Mouse (Mus musculus): ENCODE measurements around the gene Clstn2.

Gene Clstn2

DNA sequence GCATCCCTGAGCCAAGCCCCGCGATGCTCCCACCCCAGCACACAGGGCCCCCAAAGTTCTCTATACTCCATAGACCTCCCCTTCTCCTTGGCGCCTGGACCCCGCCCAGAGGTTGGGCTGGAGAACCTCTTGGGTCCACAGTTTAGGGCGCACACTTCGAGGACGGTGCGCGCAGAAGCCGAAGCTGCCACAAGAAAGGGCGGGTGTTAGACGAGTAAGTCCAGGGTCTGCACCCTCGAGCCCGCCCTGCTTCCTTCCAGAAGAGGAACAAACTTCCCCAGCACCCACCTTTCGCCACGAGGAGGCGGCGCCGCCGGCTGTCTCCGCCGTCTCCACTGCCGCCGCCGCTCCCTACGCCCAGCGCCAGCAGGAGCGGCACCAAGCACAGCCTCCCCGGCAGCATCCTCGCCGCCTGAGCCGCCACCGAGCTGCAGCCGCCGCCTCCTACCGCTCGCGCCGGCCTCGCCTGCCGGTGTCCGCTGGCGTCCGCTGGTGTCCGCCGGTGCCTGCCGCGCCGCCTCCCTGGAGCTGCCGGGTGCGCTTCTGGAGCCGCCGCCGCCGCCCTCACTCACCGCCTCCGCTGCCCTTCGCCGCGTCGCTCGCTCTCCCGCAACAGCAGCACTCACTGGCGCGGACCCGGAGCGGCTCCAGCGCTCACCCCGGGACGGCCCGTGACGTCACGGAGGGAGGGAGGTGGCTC, at the start of gene Clstn2:
Clstn2 (minus strand) TSS at position 609 of the 700 bp plus-strand sequence.
- peak; percentile 8 for DNase-seq (ENCODE audit: low spot score)

DNA sequence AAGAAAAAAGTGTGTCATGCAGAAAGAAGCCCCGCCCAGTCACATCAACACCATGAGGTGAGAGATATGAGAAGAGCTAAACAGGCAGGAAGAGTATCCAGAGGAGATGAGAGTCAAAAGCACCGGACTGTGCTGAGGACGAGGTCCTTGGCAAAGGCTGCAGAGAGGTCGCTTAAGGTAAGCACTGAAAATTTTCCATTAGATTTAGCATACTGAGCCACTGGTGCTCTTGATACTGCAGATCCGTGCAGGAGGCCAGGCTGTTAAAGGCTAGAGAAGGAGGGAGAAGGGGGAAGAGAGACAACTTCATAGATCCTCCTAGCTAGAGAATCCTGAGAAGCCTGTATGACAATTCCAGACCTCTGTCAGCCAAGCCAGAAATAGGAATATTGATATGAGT, 34.8 kb upstream of the Clstn2 start:
- DNase-seq (ENCODE audit: low spot score): no peak

DNA sequence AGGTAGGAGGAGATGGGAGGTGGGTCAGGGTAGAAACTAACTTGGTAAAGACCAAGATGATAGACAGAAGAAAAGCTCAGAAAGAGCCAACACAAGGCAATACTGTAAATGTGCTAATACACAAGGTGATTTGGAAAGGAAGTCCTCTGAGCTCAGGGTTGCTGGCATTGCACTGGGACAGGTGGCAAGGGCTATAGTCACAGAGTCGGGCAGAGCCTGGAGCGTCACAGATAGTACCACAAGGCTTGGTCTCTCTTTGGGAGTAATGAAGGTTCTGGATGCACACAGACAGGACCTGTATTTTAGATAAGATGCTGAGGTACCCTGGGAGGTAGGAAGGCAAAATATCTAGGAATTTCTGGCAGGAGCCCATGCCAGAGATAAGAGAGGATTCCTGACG, 28.7 kb upstream of the Clstn2 start:
- DNase-seq (ENCODE audit: low spot score): no peak

DNA sequence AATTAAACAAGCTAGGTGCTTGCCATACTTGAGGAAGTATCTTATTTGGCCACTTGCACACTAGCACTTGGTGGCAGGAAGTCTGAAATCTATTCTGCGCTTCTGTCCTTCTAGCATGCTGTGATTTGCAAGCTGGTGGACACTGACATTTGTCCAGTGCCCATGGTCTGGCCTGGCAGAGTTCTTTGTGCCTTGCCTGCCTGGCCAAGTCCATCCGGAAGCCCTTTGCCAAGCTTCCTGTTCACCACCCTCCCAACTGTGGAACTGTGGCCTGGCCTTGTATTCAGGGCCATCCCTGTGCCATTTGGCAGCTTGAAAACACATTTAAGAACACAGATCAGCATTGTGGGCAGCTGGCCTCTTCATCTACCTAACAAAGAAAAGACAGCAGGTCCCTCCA, 24.3 kb upstream of the Clstn2 start:
- DNase-seq (ENCODE audit: low spot score): no peak

DNA sequence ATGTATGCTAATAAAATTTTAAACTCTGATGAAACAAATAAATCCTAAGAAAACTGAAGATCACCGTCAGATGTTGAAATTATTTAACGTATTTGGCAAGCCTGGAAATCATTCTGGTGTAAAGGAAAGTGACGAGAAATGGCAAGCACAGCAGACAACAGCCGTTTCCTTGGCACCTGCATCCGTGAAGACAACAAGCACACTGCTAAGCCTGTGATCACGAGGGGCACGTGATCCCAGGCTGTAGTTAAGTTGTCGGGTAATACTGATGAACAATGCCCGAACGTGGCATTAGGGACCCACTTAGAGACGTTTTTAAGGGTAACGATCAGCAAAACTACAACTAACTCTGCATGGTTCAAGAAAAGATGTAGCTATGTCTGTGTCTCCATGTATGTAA, 18.4 kb upstream of the Clstn2 start:
- DNase-seq (ENCODE audit: low spot score): no peak

DNA sequence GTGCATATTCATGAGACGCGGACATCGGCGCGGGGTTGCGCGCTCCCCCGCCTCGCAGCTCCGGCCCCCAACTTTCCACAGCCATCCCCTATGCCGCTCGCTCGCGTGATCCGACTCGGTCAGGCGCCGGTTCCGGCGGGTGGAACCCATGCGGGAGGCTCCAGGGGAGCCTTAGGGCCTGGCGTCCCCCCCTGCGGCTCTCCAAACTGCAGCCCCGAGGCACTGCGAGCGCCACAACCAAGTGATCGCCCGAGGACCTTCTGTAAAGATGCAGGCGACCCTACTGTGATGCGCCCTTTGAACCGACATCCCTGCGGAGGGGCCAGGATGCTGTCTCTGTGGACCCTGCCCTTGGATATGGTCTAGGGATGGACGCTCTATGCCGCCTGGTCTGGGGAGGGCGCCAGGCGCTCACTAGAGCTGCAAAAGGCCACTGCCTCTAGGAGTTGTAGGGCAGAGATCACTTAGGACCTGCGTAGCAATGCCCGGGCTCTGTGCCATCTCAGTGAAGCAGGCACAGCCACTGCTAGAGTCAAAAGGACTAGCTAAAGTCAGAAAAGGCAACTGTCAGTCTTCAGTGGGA, 383 bp upstream of the Clstn2 start:
- DNase-seq (ENCODE audit: low spot score): no peak

DNA sequence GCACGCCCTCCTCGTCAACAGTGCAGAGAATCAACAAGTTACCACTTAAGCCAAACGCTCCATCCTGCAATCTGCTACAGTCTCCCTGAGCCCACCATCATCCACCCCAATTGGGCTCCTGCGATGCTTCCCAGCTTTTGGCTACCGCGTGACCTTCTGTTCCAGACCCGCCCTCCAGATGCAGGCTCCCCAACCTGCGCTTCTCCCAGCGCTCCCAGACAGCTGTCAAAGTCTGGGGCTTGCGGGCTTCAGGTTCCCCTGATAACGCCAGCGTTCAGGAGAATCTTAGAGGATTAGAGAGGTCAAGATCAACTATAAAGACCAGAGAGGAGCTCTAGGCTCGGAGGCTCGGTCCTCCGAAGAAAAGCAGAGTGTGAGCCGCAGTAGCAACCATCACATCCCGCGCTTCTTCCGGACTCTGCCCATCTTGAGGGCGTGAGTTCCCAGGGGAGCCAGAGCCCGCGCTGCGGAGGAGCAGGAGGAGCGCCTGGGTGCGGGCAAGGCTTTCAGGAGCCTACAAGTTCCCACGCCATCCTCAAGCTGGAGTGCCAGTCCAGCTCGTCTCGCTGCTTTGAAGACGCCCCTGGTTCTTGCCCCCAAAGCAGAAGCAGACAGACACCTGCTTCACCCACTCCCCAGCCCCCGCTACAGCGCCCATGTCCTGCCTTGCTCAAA, 946 bp downstream of the Clstn2 start:
- no peak for DNase-seq (ENCODE audit: low spot score)

DNA sequence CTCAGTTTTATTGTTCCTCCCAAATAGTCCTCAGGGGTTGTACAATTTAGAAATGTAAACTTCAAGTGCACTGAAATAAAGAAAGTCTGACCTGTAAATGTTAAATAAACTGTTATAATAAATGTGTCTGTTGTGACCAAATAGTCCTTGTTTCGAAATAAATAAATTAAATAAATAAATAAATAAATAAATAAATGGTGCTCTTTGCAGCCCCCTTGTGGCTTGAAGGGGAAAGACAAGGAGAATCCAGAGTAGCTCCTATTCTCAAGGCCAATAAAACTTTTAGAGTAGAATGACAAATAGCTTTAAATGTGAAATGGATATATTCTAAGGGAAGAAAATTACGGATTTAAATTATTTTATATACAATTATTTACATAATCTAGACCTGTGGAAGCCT, 2.3 kb downstream of the Clstn2 start:
- no peak for DNase-seq (ENCODE audit: low spot score)

DNA sequence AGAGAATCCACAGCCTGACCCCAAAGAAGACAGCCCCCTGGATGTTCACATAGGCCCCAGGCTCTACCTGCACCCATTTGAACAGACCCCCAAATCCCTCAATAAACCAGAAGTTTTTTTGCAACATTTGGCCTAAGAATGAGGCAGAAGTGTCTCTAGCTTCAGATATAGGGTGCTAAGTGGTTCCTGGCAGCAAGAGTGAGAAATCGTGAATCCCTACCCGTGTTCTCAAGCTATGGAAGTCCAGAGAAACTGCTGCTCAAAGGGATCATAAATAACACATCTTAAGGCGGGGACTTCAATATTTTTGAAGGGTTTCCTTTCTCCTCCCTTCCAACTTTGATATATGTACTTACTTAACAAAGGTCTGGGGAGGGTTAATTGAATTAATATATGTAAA, 7.4 kb downstream of the Clstn2 start:
- DNase-seq (ENCODE audit: low spot score): no peak

DNA sequence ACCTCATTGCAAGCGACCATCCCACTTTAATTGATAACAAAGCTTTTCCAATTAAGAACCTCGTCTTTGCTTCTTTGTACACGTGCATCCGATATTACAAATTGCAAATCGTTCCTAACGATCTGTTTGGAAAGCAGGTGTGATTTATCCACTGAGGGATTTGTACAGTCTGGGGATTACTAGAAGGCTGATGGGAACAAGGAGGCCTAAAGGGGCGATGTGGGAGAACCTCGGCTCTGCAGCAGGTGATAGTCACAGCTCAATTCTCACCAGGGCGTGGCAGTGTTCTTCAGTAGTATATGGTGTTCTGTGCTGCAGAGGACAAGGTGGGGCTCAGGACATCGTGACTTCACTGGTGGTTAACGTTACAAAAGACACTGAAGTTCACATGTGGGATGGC, 9.9 kb downstream of the Clstn2 start:
- no peak for DNase-seq (ENCODE audit: low spot score)

DNA sequence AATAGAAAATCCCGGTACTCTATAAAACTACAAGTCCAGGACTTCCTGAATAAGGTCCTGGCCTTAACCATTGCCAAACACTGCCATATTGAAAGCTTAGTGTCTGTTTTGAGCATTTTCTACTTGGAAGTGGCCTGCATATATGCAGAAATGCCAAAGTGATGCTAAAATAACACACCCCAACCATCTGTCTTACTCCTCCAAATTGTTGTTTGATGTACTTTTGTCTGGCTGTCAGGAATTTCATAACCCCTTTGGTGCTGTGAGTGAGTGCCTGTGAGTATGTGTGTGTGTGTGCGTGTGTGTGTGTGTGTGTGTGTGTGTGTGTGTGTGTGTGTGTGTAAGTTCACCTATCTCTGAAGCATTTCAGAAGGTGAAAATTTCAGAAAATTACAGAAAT, 13.1 kb downstream of the Clstn2 start:
- DNase-seq (ENCODE audit: low spot score): no peak

DNA sequence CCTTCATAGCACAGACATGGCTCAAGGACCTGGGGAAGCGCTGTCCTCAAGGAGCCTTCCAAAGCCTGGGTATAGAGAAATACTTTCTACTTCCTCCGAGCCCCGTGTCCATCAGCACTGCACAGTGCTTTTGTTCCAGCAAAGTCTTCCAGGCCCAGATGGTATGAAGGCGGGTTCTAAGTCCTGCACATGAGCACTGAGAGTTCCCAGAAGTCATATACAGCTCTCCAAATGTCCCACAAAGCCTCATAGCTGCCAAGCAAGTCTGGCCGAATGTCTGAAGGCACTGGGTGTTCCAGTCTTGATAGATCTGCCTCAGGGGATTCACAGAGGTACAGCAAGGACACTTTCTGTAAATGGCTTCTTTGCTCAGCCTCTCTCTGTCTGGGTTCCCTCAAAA, 14.3 kb downstream of the Clstn2 start:
- DNase-seq (ENCODE audit: low spot score): no peak

DNA sequence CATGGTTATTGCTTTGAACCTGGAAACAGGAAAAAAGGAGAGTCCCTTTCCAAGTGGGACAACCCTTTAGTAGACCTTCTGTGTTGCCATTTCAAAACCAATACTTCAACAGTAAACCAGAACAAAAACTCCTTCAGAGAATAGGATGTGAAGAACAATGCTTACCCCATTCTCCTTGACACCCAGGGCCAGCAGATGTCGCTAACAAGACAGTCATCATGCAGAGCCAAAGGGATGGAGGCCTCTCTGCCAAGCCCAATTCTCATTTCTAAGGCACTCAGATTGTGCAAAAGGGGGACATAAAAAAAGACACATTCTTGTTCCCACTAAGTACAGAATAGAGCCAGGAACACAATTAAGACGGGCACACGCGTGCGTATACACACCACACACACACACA, 16.4 kb downstream of the Clstn2 start:
- no peak for DNase-seq (ENCODE audit: low spot score)

DNA sequence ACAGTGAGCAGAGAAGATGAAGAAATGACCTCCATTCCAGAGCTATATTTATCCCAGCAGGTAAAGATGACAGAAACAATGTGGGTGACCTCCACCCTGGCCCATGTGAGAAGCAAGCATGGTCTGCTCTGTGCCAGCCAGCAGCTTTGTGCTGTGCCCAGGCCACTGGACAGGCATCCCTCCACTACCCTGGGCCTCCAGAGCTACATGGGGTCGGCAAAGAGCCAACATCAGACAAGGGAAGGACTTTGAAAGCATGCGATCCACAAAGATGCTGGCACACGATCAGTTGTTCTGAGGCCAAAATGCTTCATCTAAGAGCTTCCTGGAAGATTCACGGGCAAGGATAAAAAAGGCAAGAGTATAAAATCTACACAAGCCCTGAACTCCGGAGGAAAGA, 36.6 kb downstream of the Clstn2 start:
- no peak for DNase-seq (ENCODE audit: low spot score)

DNA sequence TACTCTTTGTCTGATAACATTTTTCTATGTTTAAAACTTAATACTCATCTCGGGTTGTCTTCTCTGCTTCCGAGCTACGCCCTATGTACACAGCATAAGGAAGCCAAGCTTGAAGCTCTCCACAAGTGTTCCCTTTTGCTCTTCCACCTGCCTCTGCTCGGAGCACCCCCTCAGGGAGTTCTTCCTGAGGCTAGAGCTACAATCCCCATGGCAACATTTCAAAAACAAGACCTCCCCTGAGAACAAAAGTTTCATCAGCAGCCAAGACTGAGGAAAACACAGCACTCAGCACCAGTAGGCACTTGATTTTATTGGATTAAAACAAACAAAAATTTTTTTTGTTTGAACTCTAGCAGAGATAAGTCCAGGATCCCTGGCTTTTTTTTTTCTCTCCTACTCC, 37.3 kb downstream of the Clstn2 start:
- no peak for DNase-seq (ENCODE audit: low spot score)

DNA sequence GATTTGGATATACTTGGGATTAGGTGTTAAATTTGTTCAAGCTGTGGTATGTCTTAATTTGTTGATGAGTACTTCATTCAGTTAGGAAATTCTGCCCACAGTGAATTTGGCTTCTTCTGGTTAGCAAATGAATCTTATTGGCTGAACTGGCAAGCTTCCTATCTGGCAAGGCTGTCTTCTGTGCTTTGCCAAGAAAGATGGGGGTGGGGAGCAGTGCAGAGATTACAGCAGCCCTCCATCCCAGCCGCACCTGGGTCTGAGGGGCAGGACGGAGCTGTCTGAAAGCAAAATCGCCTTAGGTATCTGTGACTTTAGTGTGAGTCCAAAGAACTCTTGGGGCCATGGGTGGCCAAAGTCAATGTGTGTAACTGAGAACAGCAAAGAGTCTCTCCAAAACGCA, 40.9 kb downstream of the Clstn2 start:
- DNase-seq (ENCODE audit: low spot score): no peak

DNA sequence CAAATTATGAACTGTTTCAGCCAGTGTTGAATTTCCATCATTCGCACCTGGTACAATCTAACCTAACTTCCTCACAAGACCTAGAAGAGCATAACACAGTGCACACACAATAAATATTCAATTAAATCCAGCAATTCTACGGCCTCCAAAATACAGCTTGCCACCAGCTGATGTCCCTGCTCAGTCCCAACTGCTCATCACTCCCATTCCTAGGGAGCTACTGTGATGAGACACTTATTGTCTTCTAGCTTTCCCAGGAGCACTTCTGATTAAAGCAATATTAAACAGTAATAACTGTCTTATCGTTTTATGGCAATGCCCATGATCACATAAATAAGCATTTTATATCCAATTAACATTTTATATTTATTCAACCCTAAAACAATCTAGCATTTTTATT, 55.6 kb downstream of the Clstn2 start:
- DNase-seq (ENCODE audit: low spot score): no peak

DNA sequence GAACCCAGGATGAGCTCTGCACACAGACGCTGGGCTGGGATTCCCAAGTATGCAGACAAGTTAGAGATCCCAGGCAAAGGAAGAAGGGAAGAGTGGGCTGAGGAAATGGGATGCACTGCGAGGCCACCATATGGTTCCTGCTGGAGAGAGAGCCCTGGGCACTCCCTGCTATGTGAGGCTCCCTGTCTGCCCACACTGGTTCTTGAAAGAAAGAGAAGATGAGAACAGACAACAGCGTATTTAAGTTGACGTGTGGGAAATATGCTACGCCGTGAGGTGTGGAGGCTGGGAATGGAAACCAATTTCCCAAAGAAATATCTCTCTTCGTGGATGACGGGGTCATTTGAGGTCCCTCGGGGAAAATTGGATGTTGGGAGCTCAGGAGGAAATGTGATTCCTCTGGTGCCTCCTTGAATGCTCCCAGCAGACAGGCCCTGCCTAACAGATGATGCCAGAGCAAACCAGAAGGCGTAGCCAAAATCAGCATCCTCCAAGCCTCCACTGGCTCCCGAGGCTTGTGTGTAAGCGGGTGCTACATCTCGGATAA, 58.1 kb downstream of the Clstn2 start:
- DNase-seq (ENCODE audit: low spot score): no peak

DNA sequence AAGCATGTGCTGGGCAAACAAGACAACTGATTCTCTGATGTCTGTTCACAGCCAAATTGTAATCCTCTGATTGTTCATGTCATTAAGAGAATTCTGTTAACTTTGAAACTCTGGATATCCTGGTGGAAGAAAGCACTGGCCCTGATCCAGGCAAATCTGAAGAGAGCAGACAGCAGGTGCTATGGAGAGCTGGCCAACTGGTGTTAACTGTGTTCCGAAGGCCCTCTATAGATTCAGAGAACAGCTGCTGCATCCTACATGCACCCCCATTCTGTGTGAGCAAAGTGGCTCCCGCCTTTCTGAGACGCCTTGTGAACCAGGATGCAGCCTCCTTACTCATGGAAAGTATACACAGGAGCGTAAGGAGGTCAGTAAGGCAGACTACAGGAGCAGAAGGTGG, 66.3 kb downstream of the Clstn2 start:
- no peak for DNase-seq (ENCODE audit: low spot score)

DNA sequence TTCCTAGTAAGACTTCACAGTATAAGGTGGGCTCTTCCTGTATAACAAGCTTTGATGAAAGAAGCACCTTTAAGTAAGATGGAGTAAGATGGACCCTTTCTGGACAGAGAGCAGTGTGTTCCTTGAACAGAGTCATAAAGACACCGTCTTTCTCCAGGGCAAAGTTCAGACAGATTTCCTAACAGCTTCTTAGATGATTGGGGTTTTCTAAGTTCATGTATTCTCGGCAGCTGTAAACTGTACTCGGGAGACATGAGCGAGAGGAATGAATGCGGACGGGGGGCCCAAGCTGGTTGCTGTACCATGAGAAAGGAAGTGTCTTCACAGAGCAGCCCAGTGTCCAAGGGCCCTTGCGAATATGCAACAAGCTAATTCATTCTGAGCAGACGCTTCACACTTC, 75.5 kb downstream of the Clstn2 start:
- no peak for DNase-seq (ENCODE audit: low spot score)

DNA sequence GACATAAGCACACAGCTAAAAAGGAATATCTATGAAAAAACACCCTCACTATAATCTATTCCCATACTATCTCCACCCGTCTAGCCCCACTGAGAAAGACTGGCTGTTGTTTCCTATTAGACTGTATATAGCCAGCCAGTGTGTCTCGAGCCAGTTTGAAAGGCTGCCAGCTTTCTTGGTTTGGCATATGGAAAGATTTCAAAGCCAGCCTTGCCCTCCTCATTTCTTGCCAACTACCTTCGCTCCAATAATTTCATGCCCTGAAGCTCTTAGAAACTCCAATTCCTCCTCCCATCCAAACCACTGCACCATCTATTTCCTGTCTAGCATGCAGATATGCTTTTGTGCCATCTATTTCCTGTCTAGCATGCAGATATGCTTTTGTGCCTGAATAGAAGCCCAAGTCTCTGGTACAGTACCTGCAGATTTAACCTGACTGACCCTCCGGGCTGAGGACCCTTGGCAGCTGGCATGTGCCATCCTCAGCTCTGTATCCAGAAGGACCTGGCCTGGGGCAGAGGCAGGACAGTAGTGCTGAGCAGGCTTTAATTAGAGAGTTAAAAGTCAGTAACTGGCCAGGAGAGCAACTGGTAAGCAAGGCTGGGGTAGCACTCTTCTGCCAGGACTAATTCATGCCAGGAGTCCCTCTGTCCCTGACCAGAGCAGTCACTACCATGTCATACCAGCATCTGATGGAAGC, 76.4 kb downstream of the Clstn2 start:
- no peak for DNase-seq (ENCODE audit: low spot score)

DNA sequence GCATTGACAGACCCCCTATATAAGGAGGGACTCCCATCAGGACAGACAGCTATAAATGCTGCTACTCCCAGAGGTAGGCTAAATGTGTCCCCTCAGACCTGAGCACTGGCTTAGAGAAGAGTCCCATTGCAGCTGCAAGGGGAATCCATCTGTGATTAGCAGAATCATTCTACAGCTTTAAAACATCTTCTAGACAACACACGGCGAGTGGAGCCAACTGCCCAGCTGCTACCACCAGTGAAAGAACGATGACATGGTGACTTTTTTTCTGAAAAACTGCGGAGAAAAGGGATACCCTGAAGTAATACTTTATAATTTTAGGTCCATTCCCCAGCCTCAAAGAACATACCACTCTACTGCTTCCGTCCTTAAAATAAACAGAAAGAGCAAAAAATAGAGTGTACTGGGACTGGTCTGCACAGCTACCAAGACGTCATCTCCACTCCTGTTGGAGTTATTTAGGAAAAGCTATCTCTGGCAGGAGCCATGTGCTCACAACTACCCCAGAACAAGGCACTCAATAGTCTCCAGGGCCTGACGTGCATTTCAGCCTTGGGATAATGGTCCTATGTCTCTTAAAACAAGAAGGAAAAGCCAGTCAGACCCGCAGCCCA, 79.1 kb downstream of the Clstn2 start:
- DNase-seq (ENCODE audit: low spot score): no peak

Measured in urinary bladder, postnatal 25 days (tissue).